Mouse (Mus musculus) hindlimb bud, embryonic 11.5 days (tissue): ENCODE measurements around the gene Gm28230.

Experiments
- DNase-seq: peaks from one replicate; pipeline ENCODE4 v3.0.0-alpha.2; 2012; ENCODE audit warnings: low read depth, low spot score; ENCODE audit errors: extremely low spot score

Gm28230 gene

GRCm38 (mm10) chr2:74738623-74739475 is 12.3 kb downstream of the Gm28230 start:
- DNase-seq: no peak

GRCm38 (mm10) chr2:74739476-74739800 is 12.9 kb downstream of the Gm28230 start:
- DNase-seq: no peak

- no peak for DNase-seq
Measured at GRCm38 (mm10) chr2:74739869-74740268, 13.3 kb downstream of the Gm28230 start.

GRCm38 (mm10) chr2:74740311-74741091 is 14.0 kb downstream of the Gm28230 start:
- no peak for DNase-seq

- no peak for DNase-seq
Measured at GRCm38 (mm10) chr2:74741252-74741978, 14.9 kb downstream of the Gm28230 start.

GRCm38 (mm10) chr2:74741979-74742277 is 15.4 kb downstream of the Gm28230 start:
- no peak for DNase-seq

- no peak for DNase-seq
Measured at GRCm38 (mm10) chr2:74745540-74746297, 19.2 kb downstream of the Gm28230 start.

GRCm38 (mm10) chr2:74746298-74746921 is 19.9 kb downstream of the Gm28230 start:
- DNase-seq: no peak

GRCm38 (mm10) chr2:74747006-74747405 is 20.5 kb downstream of the Gm28230 start:
- DNase-seq: no peak

GRCm38 (mm10) chr2:74747661-74748141 is 21.2 kb downstream of the Gm28230 start:
- DNase-seq: no peak

GRCm38 (mm10) chr2:74748436-74748995 is 22.0 kb downstream of the Gm28230 start:
- no peak for DNase-seq

- DNase-seq: no peak
Measured at GRCm38 (mm10) chr2:74749337-74750121, 23.0 kb downstream of the Gm28230 start.

GRCm38 (mm10) chr2:74750731-74751250 is 24.3 kb downstream of the Gm28230 start:
- DNase-seq: no peak

- DNase-seq: no peak
Measured at GRCm38 (mm10) chr2:74751861-74752260, 25.3 kb downstream of the Gm28230 start.

- no peak for DNase-seq
Measured at GRCm38 (mm10) chr2:74752431-74753174, 26.1 kb downstream of the Gm28230 start.

GRCm38 (mm10) chr2:74753175-74753523 is 26.6 kb downstream of the Gm28230 start:
- no peak for DNase-seq

GRCm38 (mm10) chr2:74753711-74754110 is 27.2 kb downstream of the Gm28230 start:
- DNase-seq: no peak

GRCm38 (mm10) chr2:74760146-74760545 is 33.6 kb downstream of the Gm28230 start:
- no peak for DNase-seq
